Mouse (Mus musculus): ENCODE measurements around the gene Gjb5. TPM values are rescaled to one million over a fixed set of nuclear protein-coding genes. Genes with fewer than 3 reads are reported as not detected.

The Gjb5 gene
- 0.36 and 0.98 TPM in 2 replicates for polyA plus RNA-seq (2012; rRNA removed)

DNA sequence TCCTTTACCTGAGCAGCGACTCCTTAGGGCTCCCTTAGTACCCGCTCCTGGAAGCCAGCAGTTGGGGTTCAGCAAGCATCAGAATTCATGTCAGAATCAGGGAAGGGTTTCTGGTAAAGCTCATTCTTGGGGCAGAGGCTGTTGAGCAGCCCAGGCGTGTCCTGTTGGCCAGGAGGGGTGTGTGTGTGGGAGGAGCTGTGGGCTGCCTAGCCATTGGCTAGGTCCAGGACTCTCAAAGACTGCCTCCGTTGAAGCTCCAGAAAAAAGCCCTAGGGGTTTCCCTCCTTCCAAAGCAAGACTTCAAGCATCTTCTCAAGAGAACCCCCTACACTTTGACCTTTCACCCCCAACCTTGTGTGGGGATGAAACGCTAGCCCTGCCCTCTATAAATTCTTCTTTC is at the start of gene Gjb5:
Gjb5 (minus strand) TSS at position 164 of the 400 bp plus-strand sequence.
- no peak for DNase-seq (ENCODE audit: low read depth, low spot score)
- 28% methylated on average over 5 of the region's 5 CpGs for WGBS

DNA sequence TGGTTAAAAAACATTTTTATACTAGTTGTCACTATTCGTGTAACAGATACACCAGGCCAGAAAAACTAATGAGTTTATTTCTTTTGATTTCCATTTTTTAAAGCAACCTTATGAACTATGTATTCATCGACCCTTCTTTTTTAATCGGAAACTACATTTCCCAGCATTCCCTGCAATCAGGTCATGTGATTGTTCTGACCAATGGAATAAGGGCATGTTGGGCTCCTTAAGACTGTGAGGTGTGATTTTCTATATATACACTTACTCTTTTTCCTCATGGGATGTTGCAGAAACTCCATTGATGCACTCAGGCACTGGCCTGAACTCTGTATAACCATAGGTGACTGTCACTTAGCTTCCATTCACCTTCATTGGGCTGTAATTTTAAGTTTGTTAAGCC is 44.6 kb upstream of the Gjb5 start:
- no peak for DNase-seq (ENCODE audit: low read depth, low spot score)
- WGBS = 74% methylated on average over 3 of the region's 3 CpGs

DNA sequence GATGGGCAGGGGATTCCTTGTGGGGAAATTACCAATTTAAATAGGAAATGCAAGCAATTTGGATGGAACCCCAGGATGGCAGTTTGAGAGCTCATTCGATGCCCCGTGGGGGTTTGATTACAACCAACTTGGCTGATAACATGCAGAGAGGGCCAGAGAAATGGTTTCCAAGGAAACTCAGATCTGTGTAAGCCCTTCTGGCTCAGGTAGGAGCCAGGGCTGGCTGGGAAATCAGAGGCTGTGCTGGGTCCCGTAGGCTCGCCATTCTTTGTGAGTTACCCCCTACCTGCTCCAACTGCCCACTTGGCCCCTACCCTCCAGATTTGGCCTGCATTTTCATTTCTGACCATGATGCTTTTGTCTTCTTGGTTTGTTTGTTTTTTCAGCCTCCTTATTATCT is 44.2 kb upstream of the Gjb5 start:
- WGBS = 90% methylated on average over 4 of the region's 4 CpGs
- DNase-seq (ENCODE audit: low read depth, low spot score) = no peak

DNA sequence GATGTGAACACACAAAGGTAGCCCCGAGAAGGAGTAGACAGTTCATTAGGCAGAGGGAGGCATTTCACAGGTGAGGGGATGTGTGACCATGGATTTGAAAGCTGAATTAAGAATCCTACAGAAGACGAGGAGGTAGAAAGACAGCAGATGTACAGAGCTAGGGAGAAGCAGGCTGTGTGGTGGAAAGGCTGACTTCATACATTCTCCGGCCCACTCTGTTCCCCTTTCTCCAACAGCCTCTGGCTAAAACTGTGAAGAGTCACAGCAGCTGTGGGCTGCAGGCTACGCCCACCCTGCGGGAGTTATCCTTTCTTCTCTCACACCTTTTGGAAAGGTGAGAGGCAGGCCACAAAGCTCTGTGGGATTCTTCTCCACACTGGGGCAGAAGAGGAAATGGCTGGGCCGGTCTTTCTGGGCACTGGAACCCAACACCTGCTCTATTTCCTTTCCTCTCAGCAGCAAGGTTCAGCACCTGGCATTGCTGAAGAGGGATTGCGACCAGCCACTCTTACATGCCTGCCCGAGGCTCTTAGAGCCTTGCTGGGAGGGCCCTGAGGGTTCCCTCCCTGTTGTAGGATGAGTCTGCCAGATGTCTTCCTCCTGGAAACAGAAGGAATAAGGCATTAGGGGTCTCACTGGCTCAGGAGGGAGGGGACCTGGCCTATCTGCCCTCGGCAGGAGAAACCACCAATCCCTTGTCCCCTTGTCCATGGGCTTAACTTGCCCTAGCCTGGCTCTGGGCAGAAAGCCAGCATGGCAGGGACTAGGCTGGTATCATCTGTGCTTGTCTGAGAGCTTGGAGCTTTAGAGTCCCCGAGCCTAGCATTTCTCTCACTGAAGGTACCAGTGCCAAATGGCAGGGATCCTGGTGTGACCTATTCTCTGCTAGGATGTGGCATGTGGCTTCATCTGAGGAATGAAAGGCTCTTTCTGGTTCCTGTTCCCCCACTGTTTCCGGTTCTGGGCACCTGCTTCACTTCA is 42.5 kb upstream of the Gjb5 start:
- WGBS = 60% methylated on average over 11 of the region's 11 CpGs

DNA sequence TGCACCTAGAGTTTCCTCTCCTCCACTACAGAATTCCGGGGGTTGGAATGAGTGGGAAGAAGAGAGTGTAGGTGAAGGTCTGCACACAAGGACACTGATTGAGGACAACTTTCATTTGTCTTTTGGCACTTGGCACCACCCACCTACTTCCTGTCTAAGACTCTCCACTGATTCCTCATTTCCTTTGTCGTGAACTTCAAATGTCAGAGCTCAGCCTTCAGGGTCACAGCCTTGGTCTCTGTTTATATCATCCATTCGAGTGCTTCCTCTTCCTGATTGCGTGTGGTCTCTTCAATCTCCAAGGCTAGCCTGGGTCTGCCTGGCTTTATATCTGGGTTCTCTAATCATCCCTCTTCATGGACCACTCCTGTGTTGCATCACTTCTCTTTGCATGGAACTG is 37.6 kb upstream of the Gjb5 start:
- no peak for DNase-seq (ENCODE audit: low read depth, low spot score)
- 53% methylated on average over 4 of the region's 4 CpGs for WGBS

More for the DNA sequence above, 42.5 kb upstream of the Gjb5 start:
- no peak for DNase-seq (ENCODE audit: low read depth, low spot score)

DNA sequence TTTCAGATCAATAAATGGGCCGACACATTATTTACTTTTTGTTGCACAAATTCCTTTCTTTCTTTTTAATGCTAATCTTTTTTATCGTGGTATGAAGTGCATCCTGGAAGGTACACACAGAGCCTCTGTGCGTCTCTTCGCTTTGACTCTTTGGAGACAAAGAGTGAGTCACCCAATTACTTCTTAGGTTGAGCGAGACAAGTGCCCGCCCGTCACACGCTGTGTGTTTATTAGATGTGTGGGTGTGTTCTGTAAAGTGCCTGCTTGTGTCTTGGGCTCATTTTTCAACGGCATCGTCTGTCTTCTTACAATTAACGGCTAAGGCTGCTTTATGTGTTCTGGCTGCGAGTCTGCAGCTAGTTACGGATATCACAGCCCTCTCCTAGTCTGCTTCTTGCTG is 31.7 kb upstream of the Gjb5 start:
- no peak for DNase-seq (ENCODE audit: low read depth, low spot score)
- WGBS = 14% methylated on average over 13 of the region's 13 CpGs

DNA sequence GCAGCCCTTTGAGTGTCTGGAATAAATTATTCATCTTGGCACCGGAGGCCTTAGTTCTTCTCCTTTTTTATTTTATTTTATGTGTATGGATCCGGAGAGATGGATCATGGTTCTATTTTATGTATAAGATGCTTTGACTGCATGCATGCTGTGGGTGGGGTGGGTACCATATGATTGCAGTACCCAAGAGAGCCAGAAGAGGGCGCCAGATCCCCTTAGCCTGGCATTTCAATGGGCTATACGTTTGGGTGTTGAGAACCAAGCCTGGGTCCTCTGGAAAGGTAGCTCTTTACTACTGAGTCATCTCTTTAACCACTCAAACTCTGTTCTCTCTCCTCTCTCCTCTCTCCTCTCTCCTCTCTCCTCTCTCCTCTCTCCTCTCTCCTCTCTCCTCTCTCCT is 19.4 kb upstream of the Gjb5 start:
- 31% methylated on average over 4 of the region's 4 CpGs for WGBS
- DNase-seq (ENCODE audit: low read depth, low spot score) = no peak

DNA sequence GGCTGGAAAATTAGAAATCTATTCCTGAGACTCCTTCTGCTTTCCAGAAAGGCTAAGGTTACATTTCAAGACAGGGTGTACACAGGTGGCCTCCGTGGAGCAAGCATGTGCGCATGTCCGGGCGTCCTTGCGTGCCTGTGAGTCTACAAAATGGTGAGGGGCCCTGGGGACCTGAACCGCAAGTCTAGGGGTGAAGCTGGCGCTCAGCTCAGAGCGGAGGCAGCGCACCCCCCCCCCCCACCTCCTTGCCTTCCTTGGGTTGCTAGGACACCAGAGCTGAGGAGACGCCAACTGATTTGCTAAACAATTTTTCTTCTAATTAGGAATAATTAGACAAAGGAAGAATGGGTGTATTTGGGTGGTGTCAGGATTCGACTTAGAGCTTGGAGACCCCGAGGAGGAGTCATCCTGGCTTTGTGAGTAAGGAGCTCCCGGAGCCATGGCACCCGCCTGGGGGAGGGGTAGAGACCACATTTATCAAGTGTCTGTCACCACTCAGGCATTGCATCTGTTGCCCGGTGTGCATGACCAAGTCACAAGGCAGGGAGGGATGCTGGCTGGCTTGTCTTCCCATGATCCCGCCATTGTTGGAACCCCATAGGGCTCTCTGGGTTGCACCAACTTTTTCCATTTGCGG is 17.7 kb upstream of the Gjb5 start:
- DNase-seq (ENCODE audit: low read depth, low spot score) = no peak
- WGBS = 90% methylated on average over 17 of the region's 17 CpGs

DNA sequence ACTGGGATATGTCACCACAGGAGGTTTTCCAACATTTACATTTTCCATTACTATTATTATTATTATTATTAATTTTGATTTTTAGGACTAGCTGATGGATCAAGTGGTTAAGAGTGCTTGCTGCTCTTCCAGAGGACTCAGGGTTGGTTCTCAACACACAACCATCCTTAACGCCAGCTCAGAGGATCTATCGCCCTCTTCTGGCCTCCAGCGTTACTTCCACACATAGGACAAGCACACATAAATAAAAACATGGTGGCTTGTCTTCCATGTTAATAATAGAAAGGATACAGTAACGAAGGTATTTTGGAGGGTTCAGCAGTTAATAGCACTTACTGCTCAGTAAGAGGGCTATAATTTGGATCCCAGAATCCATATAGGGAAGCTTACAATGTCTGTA is 16.7 kb upstream of the Gjb5 start:
- 80% methylated on average over 4 of the region's 4 CpGs for whole genome bisulfite sequencing

DNA sequence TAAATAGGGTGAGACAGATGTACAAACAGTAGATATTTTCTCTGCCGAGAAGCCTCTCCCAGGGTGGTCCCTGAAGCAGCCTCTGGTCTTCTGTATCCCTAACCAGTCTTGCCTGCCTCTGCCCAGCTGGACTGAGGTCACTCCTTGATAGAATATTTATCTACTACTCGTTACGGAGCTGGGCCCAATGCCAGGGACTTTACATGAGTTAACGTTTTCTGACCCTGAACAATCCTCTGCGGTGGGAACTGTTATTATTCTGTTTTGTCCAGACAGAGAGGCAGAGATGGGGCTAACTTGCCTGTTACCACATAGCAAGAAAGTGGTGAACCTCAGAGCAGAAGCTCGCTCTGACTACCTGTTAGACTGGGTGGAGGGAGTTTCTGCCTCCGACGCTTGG is 15.5 kb upstream of the Gjb5 start:
- no peak for DNase-seq (ENCODE audit: low read depth, low spot score)
- 39% methylated on average over 8 of the region's 8 CpGs for WGBS

More for the DNA sequence above, 16.7 kb upstream of the Gjb5 start:
- no peak for DNase-seq (ENCODE audit: low read depth, low spot score)

DNA sequence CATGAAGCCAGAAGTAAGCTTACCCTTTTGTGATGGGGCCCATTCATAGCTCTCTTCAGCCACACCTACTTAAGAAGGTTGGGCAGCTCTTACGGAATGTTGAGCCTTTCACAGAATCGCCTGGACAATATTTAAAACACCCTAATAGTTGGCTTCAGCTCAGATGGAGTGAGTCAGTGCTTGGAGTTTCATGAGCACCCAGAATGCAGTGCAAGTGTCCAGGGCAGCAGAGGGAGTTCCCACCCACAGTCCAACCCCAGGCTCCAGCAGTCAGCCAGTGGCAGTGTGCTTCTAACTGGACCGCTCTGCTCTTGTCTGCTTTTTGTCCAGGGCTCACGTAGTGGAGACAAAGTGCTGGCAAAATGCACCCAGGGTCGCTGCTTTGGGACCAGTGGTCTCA is 13.6 kb upstream of the Gjb5 start:
- WGBS = 35% methylated on average over 5 of the region's 5 CpGs
- no peak for DNase-seq (ENCODE audit: low read depth, low spot score)

DNA sequence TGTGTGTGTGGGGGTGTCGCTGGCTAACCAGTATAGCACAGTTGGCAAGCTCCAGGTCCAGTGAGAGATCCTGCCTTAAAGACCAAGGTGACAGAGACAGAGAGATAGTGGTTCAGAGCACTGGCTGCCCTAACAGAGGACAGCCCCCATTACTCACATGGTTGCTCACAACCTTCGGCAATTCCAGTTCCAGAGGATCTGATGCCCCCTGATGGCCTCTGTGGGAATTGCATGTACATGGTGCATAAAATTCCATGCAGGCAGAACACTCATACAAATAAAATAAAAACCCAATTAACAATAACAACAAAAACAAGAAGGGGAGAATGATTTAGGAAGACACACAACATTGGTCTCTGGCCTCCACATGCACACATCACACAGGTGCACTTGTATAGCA is 12.5 kb upstream of the Gjb5 start:
- 47% methylated on average over 2 of the region's 2 CpGs for WGBS
- no peak for DNase-seq (ENCODE audit: low read depth, low spot score)

DNA sequence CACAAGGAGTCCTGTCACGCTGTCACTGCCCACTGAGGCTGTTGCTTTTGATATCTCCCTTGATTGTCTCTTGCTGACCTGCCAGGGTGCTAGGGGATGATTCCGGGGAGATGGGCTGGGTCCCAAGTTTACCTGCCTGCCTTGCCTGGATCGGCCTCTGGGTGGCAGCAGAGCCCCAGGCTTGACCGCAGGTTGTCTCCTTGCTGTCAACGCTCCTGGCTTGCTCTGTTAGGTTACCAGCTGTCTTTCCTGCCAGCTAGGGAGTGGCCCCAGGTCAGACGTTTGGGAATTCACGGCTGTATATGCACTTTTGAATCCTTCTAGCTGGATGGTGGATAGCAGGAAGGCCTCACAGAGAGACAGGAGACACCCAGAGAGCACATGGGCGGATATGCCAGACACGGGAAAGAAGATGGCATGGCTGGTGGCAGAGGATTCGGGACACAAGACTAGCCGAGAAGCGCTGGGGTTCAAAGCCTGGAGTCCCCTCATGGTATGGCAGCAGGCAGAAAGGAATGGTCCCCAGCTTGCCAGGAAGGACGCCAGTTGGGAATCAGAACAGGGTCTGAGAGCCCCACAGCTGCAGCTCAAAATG is 10.5 kb upstream of the Gjb5 start:
- WGBS = 28% methylated on average over 13 of the region's 13 CpGs

DNA sequence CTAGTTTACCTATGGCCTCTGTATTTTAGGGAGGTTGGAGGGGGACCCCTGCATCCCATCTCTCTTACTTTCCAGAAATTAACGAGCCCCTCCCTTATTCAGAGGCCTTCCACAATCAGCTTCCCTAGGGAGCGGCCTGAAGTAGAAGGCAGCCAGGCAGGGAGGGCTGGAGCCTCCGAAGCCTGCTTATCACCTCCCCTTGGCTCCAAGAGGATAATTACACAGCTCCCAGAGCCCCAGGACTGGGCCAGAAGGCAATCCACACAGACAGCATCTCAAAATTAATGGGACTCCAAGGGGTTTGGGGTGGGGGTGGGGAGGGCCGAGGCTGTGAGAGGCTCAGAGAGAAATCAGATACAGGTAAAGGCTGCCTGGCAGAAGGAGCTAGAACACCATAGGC is 7.9 kb upstream of the Gjb5 start:
- 27% methylated on average over 4 of the region's 4 CpGs for WGBS
- DNase-seq (ENCODE audit: low read depth, low spot score) = no peak

More for the DNA sequence above, 10.5 kb upstream of the Gjb5 start:
- no peak for DNase-seq (ENCODE audit: low read depth, low spot score)

DNA sequence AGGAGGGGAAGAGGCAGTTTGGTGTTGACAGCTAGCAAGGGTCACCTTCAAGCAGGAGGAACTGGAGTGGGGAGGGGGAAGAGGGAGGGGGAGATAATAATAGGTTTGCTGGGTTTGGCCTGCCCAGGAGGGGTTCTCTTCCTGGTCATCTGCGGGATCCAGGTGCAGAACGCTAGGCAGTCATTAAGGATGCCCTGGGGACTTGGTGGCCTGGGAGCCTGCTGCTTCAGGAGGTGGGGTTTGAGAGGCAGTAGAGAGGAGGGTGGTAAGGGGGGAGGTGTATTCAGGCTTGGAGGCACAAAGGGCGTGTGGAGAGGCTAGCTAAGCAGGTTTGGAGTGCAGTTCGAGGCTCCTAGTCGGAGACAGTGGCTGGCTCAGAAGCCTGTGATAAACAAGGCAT is 7.5 kb upstream of the Gjb5 start:
- DNase-seq (ENCODE audit: low read depth, low spot score) = no peak

DNA sequence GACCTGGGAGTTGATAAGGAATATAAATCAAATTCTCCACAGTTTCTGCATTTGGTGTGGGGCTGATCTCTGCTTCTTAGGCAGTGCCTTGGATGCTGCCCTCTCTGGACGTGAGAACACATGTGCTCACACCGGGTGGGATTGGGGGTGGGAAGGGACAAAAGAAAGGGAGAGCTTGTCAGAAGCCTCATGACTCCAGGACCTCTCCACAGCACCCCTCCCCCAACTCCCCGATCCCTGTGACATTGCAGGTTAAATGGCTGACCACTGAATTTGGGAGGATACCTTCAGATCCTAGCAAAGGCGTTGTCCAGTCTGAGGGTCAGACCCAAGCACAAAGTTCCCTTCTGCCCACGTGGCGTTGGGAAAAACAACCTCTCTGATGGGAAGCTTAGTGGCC is 6.5 kb upstream of the Gjb5 start:
- WGBS = 76% methylated on average over 6 of the region's 6 CpGs
- DNase-seq (ENCODE audit: low read depth, low spot score) = no peak

More for the DNA sequence above, 7.5 kb upstream of the Gjb5 start:
- 32% methylated on average over 5 of the region's 5 CpGs for WGBS

DNA sequence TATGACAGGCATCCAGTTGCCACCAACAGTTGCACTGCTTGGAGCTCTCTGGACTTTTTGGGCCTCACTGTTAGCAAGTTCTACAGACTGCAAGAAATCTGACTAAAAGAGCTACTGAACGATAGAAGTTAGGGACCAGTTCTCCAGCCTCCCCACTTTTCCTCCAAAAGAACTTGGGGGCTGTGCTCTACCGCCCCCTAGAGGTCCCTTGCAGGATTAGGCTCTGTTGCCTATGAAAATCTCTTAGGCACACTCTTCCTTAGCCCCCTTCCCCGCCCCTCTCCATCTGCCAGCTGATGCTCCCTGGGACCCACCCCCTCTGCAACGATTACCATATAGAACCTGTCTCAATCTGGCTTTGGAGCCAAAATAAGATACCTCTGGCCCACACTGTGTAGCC is 5.3 kb upstream of the Gjb5 start:
- no peak for DNase-seq (ENCODE audit: low read depth, low spot score)
- 39% methylated on average over 4 of the region's 4 CpGs for WGBS

DNA sequence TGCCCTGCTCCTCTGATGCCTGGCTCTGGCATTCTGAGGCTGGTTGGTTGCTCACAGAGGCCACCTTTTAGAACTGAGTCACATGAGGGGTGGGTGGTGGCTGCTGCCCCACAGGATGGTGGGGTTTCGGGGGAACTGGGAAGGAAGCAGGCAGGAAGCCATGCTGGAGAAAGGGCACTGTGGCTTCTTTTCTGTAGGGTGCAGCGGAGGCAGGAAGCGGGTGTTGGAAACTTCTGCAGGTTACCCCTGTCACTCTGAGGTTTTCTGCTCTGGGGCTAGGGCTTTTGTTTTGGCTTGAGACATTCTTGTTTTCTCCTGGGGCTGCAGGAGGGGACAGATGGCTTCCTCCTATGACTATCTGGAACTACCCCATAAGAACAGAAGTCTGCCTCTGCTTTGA is 4.5 kb upstream of the Gjb5 start:
- 76% methylated on average over 3 of the region's 3 CpGs for WGBS
- no peak for DNase-seq (ENCODE audit: low read depth, low spot score)

DNA sequence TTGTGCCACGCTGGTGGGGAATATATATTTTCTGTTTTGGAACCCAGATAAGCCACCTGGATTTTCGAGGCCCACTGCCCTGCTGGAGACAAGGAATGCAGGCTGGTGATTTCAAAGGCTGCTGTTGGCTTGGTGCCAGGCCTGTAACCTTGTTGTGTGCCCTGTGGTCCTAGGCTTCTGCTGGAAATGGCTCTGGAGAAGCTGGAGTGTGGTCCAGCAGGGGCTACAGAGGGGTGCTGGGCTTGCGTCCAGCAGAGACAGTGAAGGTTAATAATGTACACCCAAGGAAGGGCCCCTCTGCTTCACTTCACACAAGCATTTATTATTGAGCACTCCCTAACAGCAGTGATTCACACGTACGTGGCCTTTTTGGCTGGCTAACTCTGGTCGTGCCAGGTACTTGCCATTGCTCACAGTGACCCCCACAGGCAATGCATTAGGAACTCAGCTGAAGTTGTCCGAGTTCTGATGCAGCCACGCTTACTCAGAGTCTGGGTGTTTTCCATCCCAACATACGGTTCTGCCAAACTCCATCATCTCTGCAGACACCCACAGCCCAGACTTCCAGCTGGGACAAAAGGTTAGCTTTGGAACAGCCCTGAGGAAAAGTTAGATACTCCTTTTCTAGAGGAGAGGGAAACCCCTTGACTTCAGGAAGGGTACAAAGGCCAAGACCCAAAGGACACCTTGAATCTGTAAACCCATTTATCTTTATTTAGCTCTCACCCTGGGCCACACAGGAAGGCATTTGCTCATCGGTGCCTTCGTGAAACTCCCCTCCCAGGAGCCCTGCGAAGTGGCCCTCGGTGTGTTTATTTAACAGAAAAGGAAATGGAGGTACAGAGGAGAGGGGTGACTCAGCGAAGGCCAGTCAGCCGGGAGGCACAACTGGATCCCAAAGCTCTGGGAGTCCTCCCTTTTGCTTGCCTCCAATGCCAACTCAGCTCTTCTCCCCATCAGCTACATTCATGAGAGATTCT is 3.2 kb downstream of the Gjb5 start:
- 39% methylated on average over 15 of the region's 15 CpGs for WGBS

More for the DNA sequence above, 3.2 kb downstream of the Gjb5 start:
- no peak for DNase-seq (ENCODE audit: low read depth, low spot score)
